In the genomic region with DNA sequence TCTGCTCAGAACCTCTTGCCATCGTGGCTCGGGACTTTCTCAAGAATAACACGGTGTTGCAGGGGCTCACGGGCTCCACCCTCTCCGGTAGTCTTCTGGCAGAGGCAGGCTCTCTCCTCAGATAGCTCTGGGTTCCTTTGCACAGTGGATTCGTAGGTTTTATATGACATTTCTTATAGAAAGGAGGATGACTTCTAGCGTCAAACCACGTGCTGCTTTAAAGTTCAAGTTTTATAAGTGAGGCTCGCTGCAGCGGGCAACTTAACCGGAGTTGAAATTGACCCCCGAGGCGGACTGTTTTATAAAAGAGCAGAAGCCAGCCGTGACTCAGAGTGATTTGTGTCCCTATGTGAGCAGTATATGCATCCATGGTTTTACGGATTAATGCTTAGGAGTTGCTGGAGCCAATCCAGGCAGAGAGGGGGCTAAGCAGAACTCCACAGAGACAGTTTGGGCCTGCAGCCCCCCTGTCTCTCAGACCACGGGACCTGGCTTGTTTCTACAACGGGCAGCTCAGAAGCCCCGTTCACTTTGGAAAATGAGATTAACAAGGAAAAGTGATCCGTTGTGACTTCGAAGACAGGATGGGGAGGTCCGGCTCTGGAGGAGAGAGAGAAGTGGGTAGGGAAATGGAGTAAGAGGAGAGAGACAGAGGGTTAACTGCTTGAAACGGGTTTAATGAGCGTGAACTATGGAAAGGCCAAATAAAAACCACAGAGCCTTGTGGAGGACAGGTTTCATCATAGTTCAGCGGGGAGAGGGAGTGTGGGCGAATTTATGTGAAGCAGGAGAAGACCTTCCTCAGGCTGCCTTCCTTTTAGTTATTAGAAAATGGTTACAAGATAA, we compare ENCODE assay signal across 9 mouse cellular contexts. TPM values are rescaled to one million over a fixed set of nuclear protein-coding genes. Genes with fewer than 3 reads are reported as not detected.
DNase-seq lines count a peak whose midpoint lies in the region; ATAC-seq and TF ChIP-seq lines count a peak whose summit lies in the region.
"Had no signal": no experiment of that assay in that cellular context is flagged by ENCODE, and none has a peak within 500 bp of the region (broad histone marks: within the 10 kb centered on the region; RNA-seq: fewer than 3 reads in every experiment).

No protein-coding gene starts in this region.

- no peak for ATAC-seq in lung, embryonic 15.5 days (ENCODE audit: borderline replicate concordance, extremely low read depth, low FRiP score, low TSS enrichment)
- no peak for ATAC-seq in intestine, postnatal 0 days
- ATAC-seq in stomach, embryonic 16.5 days (ENCODE audit: insufficient read depth, low FRiP score) = no peak
- no peak for ATAC-seq in CD4-positive, CD25-positive, alpha-beta regulatory T cell, adult 4 months

- TF ChIP-seq CTCF in intestine, postnatal 0 days (IDR thresholded peaks at IDR 0.05; ENCODE audit: low read depth) = no peak

- H3K36me3 ChIP-seq in lung, embryonic 15.5 days = no peaks in the 10 kb centered on the region
- no peaks in the 10 kb centered on the region for H3K36me3 ChIP-seq in intestine, postnatal 0 days (ENCODE audit: control insufficient read depth, insufficient read depth)
- H3K36me3 ChIP-seq in stomach, embryonic 16.5 days (ENCODE audit: control insufficient read depth, insufficient read depth, low read length) = no peaks in the 10 kb centered on the region

- H3K4me3 ChIP-seq in lung, embryonic 15.5 days = no peak overlapping the region
- H3K4me3 ChIP-seq in intestine, postnatal 0 days (ENCODE audit: low read depth, low read length) = no peak overlapping the region
- H3K4me3 ChIP-seq in stomach, embryonic 16.5 days (replicated peaks; ENCODE audit: low read length) = no peak overlapping the region

- H3K27ac ChIP-seq in lung, embryonic 15.5 days = no peak overlapping the region
- no peak overlapping the region for H3K27ac ChIP-seq in intestine, postnatal 0 days (ENCODE audit: low read depth, low read length)
- H3K27ac ChIP-seq in stomach, embryonic 16.5 days (ENCODE audit: low read length) = peak overlapping the region; percentile 38

- H3K9ac ChIP-seq in lung, embryonic 15.5 days = no peak overlapping the region
- H3K9ac ChIP-seq in intestine, postnatal 0 days (ENCODE audit: low read depth, low read length) = no peak overlapping the region
- H3K9ac ChIP-seq in stomach, embryonic 16.5 days (ENCODE audit: low read length) = peak overlapping the region; percentile 57

- peak; percentile 84 for DNase-seq in heart, adult 11 months
- DNase-seq in heart, adult 9 months (ENCODE audit: low spot score in 2 of 2) = no peak
- DNase-seq in lung, adult 18-20 months = no peak
- DNase-seq in thymus, postnatal 25 days = no peak
- DNase-seq: liver had no signal

- H3K4me1 ChIP-seq in lung, embryonic 15.5 days = peaks cover 47% of the 10 kb centered on the region
- H3K4me1 ChIP-seq in intestine, postnatal 0 days (replicated peaks; ENCODE audit: control insufficient read depth, insufficient read depth, low read length) = peaks cover 5% of the 10 kb centered on the region
- H3K4me1 ChIP-seq in stomach, embryonic 16.5 days (ENCODE audit: control insufficient read depth, insufficient read depth, low read length) = peaks cover 13% of the 10 kb centered on the region

- H3K9me3 ChIP-seq in lung, embryonic 15.5 days = no peaks in the 10 kb centered on the region
- H3K9me3 ChIP-seq in intestine, postnatal 0 days (ENCODE audit: control insufficient read depth) = no peaks in the 10 kb centered on the region
- no peaks in the 10 kb centered on the region for H3K9me3 ChIP-seq in stomach, embryonic 16.5 days (replicated peaks; ENCODE audit: control insufficient read depth, low read length)

- peak overlapping the region; percentile 39; the same call in 1 of the 2 replicates for H3K4me2 ChIP-seq in lung, embryonic 15.5 days
- H3K4me2 ChIP-seq in intestine, postnatal 0 days (replicated peaks; ENCODE audit: low read depth) = peak overlapping the region; percentile 37
- H3K4me2 ChIP-seq in stomach, embryonic 16.5 days (ENCODE audit: low read depth, low read length) = peak overlapping the region; percentile 34

- peaks cover 22% of the 10 kb centered on the region; the same call in 1 of the 2 replicates for H3K27me3 ChIP-seq in lung, embryonic 15.5 days
- peaks cover 21% of the 10 kb centered on the region; the same call in 1 of the 2 replicates for H3K27me3 ChIP-seq in intestine, postnatal 0 days (replicated peaks; ENCODE audit: control insufficient read depth, insufficient read depth, low read length)
- no peaks in the 10 kb centered on the region; the same call in 1 of the 2 replicates for H3K27me3 ChIP-seq in stomach, embryonic 16.5 days (ENCODE audit: control insufficient read depth, insufficient read depth, low read length)

- WGBS in lung, embryonic 15.5 days = 34% methylated on average over 25 of the region's 25 CpGs
- WGBS in intestine, postnatal 0 days = 57% methylated on average over 25 of the region's 25 CpGs
- WGBS in stomach, embryonic 16.5 days = 34% methylated on average over 25 of the region's 25 CpGs

RNA-seq across cellular contexts. Expression of a gene that starts 4.0 kb away (rescaled TPM):
- polyA plus RNA-seq in lung, embryonic 15.5 days (2015; fragmentation: Nextera tagmentation; extraction: Ambion mirVana) = 72.0 and 76.7 TPM in 2 replicates
- polyA plus RNA-seq in intestine, postnatal 0 days (2015; fragmentation: Nextera tagmentation; extraction: Ambion mirVana) = 14.3 and 14.6 TPM in 2 replicates
- polyA plus RNA-seq in stomach, embryonic 16.5 days (2015; fragmentation: Nextera tagmentation; extraction: Ambion mirVana) = 122 and 123 TPM in 2 replicates
- polyA plus RNA-seq in CD4-positive, CD25-positive, alpha-beta regulatory T cell, adult 4 months (2017; shearing (Covaris generic)) = not detected

RNA-seq across cellular contexts. Expression of a gene that starts 54.4 kb away (rescaled TPM):
- 344 and 357 TPM in 2 replicates for polyA plus RNA-seq in lung, embryonic 15.5 days (2015; fragmentation: Nextera tagmentation; extraction: Ambion mirVana)
- 75.6 and 94.0 TPM in 2 replicates for polyA plus RNA-seq in intestine, postnatal 0 days (2015; fragmentation: Nextera tagmentation; extraction: Ambion mirVana)
- polyA plus RNA-seq in stomach, embryonic 16.5 days (2015; fragmentation: Nextera tagmentation; extraction: Ambion mirVana) = 375 and 392 TPM in 2 replicates
- polyA plus RNA-seq in CD4-positive, CD25-positive, alpha-beta regulatory T cell, adult 4 months (2017; shearing (Covaris generic)) = not detected

Comparison
In these comparisons a context has a peak if more than half of its experiments do, and no peak if none do; other contexts are left out.
1. RNA of a gene that starts 4.0 kb away (polyA plus RNA-seq): 122 to 123 TPM in stomach, embryonic 16.5 days, 72.0 to 76.7 TPM in lung, embryonic 15.5 days and 14.3 to 14.6 TPM in intestine, postnatal 0 days; not detected in CD4-positive, CD25-positive, alpha-beta regulatory T cell, adult 4 months; every median in the first group is over 10 times any median in the second.
2. RNA of a gene that starts 54.4 kb away (polyA plus RNA-seq): 375 to 392 TPM in stomach, embryonic 16.5 days, 344 to 357 TPM in lung, embryonic 15.5 days and 75.6 to 94.0 TPM in intestine, postnatal 0 days; not detected in CD4-positive, CD25-positive, alpha-beta regulatory T cell, adult 4 months; every median in the first group is over 10 times any median in the second.
3. Peak in every context shown above with its lines, with median percentiles within 50 percentile points of each other: H3K4me2 ChIP-seq.